Mouse (Mus musculus): ENCODE measurements at regions not wholly inside any gene's neighbourhood (a gene's known extent, or its start where the extent isn't known, plus 50 kb on each side); places are given as distances from the start of the nearest gene placed in this dataset.
A peak's percentile ranks its signal among the peaks of the same experiment; 100 is the strongest.

GRCm38 (mm10) chr4:70952671-70953070 is 417.9 kb upstream of the Megf9 start:
- peak; percentile 7 for DNase-seq (ENCODE audit: low spot score)

- no peak for DNase-seq (ENCODE audit: low spot score)
Observed at GRCm38 (mm10) chr4:70940146-70940545, 405.4 kb upstream of the Megf9 start.

- no peak for DNase-seq (ENCODE audit: low spot score)
Observed at GRCm38 (mm10) chr4:70934140-70934539, 399.3 kb upstream of the Megf9 start.

- DNase-seq (ENCODE audit: low spot score), result no peak
Observed at GRCm38 (mm10) chr4:70921972-70922692, 387.3 kb upstream of the Megf9 start.

- no peak for DNase-seq (ENCODE audit: low spot score)
Observed at GRCm38 (mm10) chr4:70914566-70914965, 379.8 kb upstream of the Megf9 start.

DNA sequence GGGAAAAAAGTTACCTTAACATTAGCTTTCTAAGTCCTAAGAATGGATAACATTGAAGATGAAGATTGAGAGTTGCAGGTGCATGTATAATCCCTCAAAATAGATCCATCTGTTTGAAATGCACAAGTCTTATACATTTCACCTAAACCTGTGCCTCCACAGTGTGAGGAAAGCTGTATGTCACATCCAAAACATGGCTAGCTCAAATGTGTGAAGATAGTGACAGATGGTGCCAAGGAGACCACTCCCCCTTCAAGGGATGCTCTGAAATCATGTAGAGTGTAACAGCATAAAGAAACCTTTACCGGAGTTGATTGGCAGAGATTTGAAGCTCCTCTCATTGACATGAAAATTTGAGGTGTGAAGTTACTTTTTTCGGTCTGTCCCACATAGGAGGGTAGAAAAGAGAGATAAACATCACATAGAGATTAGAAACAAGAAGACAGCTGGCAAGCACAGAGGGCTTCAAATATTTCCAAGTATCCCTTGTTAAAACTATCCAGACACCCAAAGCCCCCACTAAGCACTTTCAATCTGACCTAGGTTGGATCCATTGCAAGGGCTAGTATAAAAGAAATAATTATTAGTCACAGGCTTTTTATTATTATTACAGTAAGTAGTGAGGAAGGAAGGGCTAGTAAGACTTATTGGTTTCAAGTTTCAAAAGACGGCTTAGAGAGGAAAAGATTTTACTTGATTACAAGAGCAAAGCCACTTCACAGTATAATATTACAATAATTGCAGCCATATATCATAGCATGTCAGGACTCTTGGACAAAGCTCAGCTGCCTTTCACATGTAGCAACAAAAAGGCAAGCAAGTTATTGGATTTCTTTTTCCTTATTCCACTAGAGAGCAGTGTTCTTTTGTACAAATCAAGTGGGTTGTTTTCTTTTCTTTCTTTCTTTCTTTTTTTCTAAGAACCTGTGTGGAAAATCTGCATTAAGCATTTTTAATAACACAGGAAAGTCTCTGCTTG is 372.3 kb upstream of the Megf9 start:
- DNase-seq (ENCODE audit: low spot score), result no peak
